Comparison of ENCODE assay signal across 12 mouse cellular contexts in the genomic region with DNA sequence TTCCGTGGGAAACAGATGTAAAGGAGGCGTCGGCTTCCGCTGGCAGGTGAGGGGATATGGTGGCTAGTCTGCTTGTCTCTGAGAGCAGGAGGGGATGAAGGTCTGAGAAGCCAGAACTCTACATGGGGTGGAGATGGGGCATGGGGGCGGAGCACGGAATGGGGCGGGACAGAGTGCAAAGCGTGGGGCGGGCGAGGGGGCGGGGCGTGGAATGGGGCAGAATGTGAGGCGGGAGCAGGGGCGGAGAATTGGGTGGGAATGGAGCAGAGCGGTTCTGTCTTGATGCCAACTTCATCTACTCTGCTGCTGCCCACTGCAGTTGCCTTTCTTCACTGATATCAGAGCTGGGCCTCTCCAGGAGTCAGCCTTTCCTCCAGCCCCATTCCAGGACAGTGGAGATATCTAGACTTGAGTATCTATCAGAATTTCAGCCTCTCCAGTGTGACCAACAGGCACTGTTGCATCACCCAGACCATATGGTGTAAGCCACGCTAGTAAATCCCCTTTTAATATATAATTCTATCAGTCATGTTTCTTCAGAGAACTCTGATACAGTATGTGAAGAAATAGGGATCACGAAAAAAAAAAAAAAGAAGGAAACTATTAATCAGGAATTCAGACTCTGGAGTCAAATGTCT. TPM values are rescaled to one million over a fixed set of nuclear protein-coding genes. Genes with fewer than 3 reads are reported as not detected.
DNase-seq lines count a peak whose midpoint lies in the region; ATAC-seq and TF ChIP-seq lines count a peak whose summit lies in the region.
"Had no signal": no experiment of that assay in that cellular context is flagged by ENCODE, and none has a peak within 500 bp of the region (broad histone marks: within the 10 kb centered on the region; RNA-seq: fewer than 3 reads in every experiment).

No protein-coding gene starts in this region.

- H3K9me3 ChIP-seq in liver, postnatal 0 days (ENCODE audit: low read length): no peaks in the 10 kb centered on the region
- H3K9me3 ChIP-seq: hindbrain, embryonic 15.5 days had no signal

- no peak for TF ChIP-seq CTCF in thymus, adult 2 months (IDR thresholded peaks at IDR 0.05; ENCODE audit: borderline replicate concordance, control insufficient read depth, extremely low read depth, insufficient read depth, low read length, poor library complexity)
- TF ChIP-seq CTCF in liver, postnatal 0 days (IDR thresholded peaks at IDR 0.05; ENCODE audit: low read depth): no peak

- peak; percentile 85 for DNase-seq in heart, adult 11 months
- no peak for DNase-seq in heart, postnatal 36 days
- peak; percentile 4 for DNase-seq in thymus, adult 2 months
- no peak for DNase-seq in thymus, adult 18-20 months
- peak; percentile 83 for DNase-seq in liver, postnatal 0 days
- no peak for DNase-seq in layer of hippocampus, adult 18-20 months (ENCODE audit: low spot score in 2 of 2)
- no peak for DNase-seq in right cerebral cortex, adult 18-20 months
- DNase-seq in embryo, embryonic 11 days: no peak
- DNase-seq: adrenal gland, postnatal 10 days had no signal

- intact Hi-C loops in heart, postnatal 36 days (cut with DNase I): no loop called here

- TF ChIP-seq EP300 in liver, postnatal 0 days (IDR thresholded peaks at IDR 0.05; ENCODE audit: low read depth): no peak

- H3K27me3 ChIP-seq in thymus, adult 2 months (ENCODE audit: control insufficient read depth, insufficient read depth, low read length): no peaks in the 10 kb centered on the region
- no peaks in the 10 kb centered on the region for H3K27me3 ChIP-seq in liver, postnatal 0 days (ENCODE audit: insufficient read depth, low read length)
- H3K27me3 ChIP-seq: hindbrain, embryonic 15.5 days had no signal

- H3K4me2 ChIP-seq in liver, postnatal 0 days (ENCODE audit: low read depth, low read length): 0 out of 2 replicates have a peak overlapping the region, but pooled peaks have one; percentile 38
- H3K4me2 ChIP-seq: hindbrain, embryonic 15.5 days had no signal

- no peak overlapping the region for H3K4me3 ChIP-seq in thymus, adult 2 months (ENCODE audit: control insufficient read depth, insufficient read depth, low read length)
- H3K4me3 ChIP-seq in liver, postnatal 0 days (ENCODE audit: low read depth, low read length): no peak overlapping the region
- H3K4me3 ChIP-seq: hindbrain, embryonic 15.5 days had no signal

- 54% methylated on average over 17 of the region's 17 CpGs for WGBS in thymus, adult 2 months
- 42% methylated on average over 17 of the region's 17 CpGs for WGBS in liver, postnatal 0 days (ENCODE audit: insufficient replicate concordance)

- no peak for TF ChIP-seq POLR2A in thymus, adult 2 months (IDR thresholded peaks at IDR 0.05; ENCODE audit: control insufficient read depth, extremely low read depth, insufficient read depth, low read length, poor library complexity)

- peaks cover 8% of the 10 kb centered on the region; the same call in 1 of the 2 replicates for H3K4me1 ChIP-seq in thymus, adult 2 months (replicated peaks; ENCODE audit: control insufficient read depth, insufficient read depth, low read length)
- H3K4me1 ChIP-seq in liver, postnatal 0 days (ENCODE audit: insufficient read depth): peaks cover 5% of the 10 kb centered on the region; the same call in 1 of the 2 replicates
- H3K4me1 ChIP-seq: hindbrain, embryonic 15.5 days had no signal

- H3K36me3 ChIP-seq in thymus, adult 2 months (ENCODE audit: control insufficient read depth, insufficient read depth, low read length): no peaks in the 10 kb centered on the region
- no peaks in the 10 kb centered on the region for H3K36me3 ChIP-seq in liver, postnatal 0 days (replicated peaks; ENCODE audit: insufficient read depth, low read length)
- H3K36me3 ChIP-seq: hindbrain, embryonic 15.5 days had no signal

- peak; percentile 80 for ATAC-seq in liver, postnatal 0 days

- no peak overlapping the region for H3K9ac ChIP-seq in liver, postnatal 0 days (replicated peaks)
- H3K9ac ChIP-seq: hindbrain, embryonic 15.5 days had no signal

- H3K27ac ChIP-seq in thymus, adult 2 months (ENCODE audit: control insufficient read depth, insufficient read depth, low read length): no peak overlapping the region
- H3K27ac ChIP-seq in liver, postnatal 0 days (ENCODE audit: low read depth): peak overlapping the region; percentile 87
- H3K27ac ChIP-seq: hindbrain, embryonic 15.5 days had no signal

RNA-seq across cellular contexts. Expression of gene Myl7, which starts 21.9 kb away (rescaled TPM):
- total RNA-seq in heart, postnatal 36 days (2021): 100 to 1,000 TPM; 502 to 735 TPM
- 19.3 and 68.0 TPM in 2 replicates for polyA plus RNA-seq in thymus, adult 2 months (2012; rRNA removed)
- 2.4 and 2.6 TPM in 2 replicates for polyA plus RNA-seq in liver, postnatal 0 days (2015; fragmentation: Nextera tagmentation; extraction: Ambion mirVana)
- total RNA-seq in layer of hippocampus, adult 18-20 months (2021): not detected
- total RNA-seq: left cerebral cortex, postnatal 36 days had no signal
- polyA plus RNA-seq: cortical plate, adult 2 months had no signal

RNA-seq across cellular contexts. Expression of gene Gck, which starts 29.4 kb away (rescaled TPM):
- 10 to 100 TPM in 1 of 2 experiments, 1 to 10 TPM in 1; 3.4 to 18.5 TPM for total RNA-seq in heart, postnatal 36 days (2021)
- polyA plus RNA-seq in thymus, adult 2 months (2012; rRNA removed): 0.58 and 0.68 TPM in 2 replicates
- 0.66 and 1.3 TPM in 2 replicates for polyA plus RNA-seq in liver, postnatal 0 days (2015; fragmentation: Nextera tagmentation; extraction: Ambion mirVana)
- 1 to 10 TPM; 1.9 to 3.4 TPM for total RNA-seq in layer of hippocampus, adult 18-20 months (2021)

RNA-seq across cellular contexts. Expression of gene Ykt6, which starts 35.1 kb away (rescaled TPM):
- 10 to 100 TPM; 60.5 to 66.3 TPM for total RNA-seq in heart, postnatal 36 days (2021)
- polyA plus RNA-seq in thymus, adult 2 months (2012; rRNA removed): 85.8 and 101 TPM in 2 replicates
- 15.1 and 16.6 TPM in 2 replicates for polyA plus RNA-seq in liver, postnatal 0 days (2015; fragmentation: Nextera tagmentation; extraction: Ambion mirVana)
- total RNA-seq in layer of hippocampus, adult 18-20 months (2021): 10 to 100 TPM; 69.3 to 71.0 TPM

RNA-seq across cellular contexts. Expression of gene Pold2, which starts 42.4 kb away (rescaled TPM):
- total RNA-seq in heart, postnatal 36 days (2021): 10 to 100 TPM; 36.1 to 38.7 TPM
- polyA plus RNA-seq in thymus, adult 2 months (2012; rRNA removed): 309 and 345 TPM in 2 replicates
- polyA plus RNA-seq in liver, postnatal 0 days (2015; fragmentation: Nextera tagmentation; extraction: Ambion mirVana): 24.0 and 27.0 TPM in 2 replicates
- total RNA-seq in layer of hippocampus, adult 18-20 months (2021): 10 to 100 TPM; 25.9 to 26.6 TPM

RNA-seq across cellular contexts. Expression of gene Aebp1, which starts 58.7 kb away (rescaled TPM):
- total RNA-seq in heart, postnatal 36 days (2021): 10 to 100 TPM; 17.3 to 27.3 TPM
- 18.5 and 22.9 TPM in 2 replicates for polyA plus RNA-seq in thymus, adult 2 months (2012; rRNA removed)
- 2.9 and 3.1 TPM in 2 replicates for polyA plus RNA-seq in liver, postnatal 0 days (2015; fragmentation: Nextera tagmentation; extraction: Ambion mirVana)
- total RNA-seq in layer of hippocampus, adult 18-20 months (2021): 1 to 10 TPM; 9.1 to 9.2 TPM

Comparison
In these comparisons a context has a peak if more than half of its experiments do, and no peak if none do; other contexts are left out.
1. DNase-seq: peak in heart, adult 11 months (single experiment), thymus, adult 2 months (single experiment) and liver, postnatal 0 days (single experiment); none in heart, postnatal 36 days (0 of 2), thymus, adult 18-20 months (0 of 2), layer of hippocampus, adult 18-20 months (0 of 2), right cerebral cortex, adult 18-20 months (single experiment) and embryo, embryonic 11 days (single experiment).
2. RNA of gene Myl7, which starts 21.9 kb away (total RNA-seq): 502 to 735 TPM in heart, postnatal 36 days; not detected in layer of hippocampus, adult 18-20 months; every median in the first group is over 100 times any median in the second.